Mouse (Mus musculus) liver, embryonic 12.5 days (tissue): Measurements from ENCODE around the gene Hspb8. TPM values are rescaled to one million over a fixed set of nuclear protein-coding genes. Genes with fewer than 3 reads are reported as not detected.
"Not testable (repeated sequence)": the region's sequence is repeated elsewhere in the genome, so short reads cannot be mapped to it uniquely, and the experiment has no call there.

Source experiments
- ATAC-seq: fragments of 200-750 bp; cut with Nextera tagmentation; 2 replicates; pipeline ENCODE4 v1.8.0; 2017; ENCODE audit warnings: moderate number of reproducible peaks, mild to moderate bottlenecking, moderate library complexity
- H3K27ac ChIP-seq: fragments of 300-500 bp; sonication (generic); 2 replicates; pipeline ENCODE4 v1.5.1; 2016; ENCODE audit warnings: mild to moderate bottlenecking
- H3K27me3 ChIP-seq: fragments of 300-500 bp; sonication (generic); replicated peaks from 2 replicates; pipeline ENCODE4 v1.6.1; 2016; ENCODE audit warnings: mild to moderate bottlenecking, moderate library complexity
- H3K36me3 ChIP-seq: fragments of 300-500 bp; sonication (generic); 2 replicates; pipeline ENCODE4 v1.6.1; 2016; ENCODE audit warnings: mild to moderate bottlenecking, moderate library complexity
- H3K4me1 ChIP-seq: fragments of 300-500 bp; sonication (generic); 2 replicates; pipeline ENCODE4 v1.6.1; 2016
- H3K4me2 ChIP-seq: fragments of 300-500 bp; sonication (generic); 2 replicates; pipeline ENCODE4 v1.6.1; 2016; ENCODE audit warnings: mild to moderate bottlenecking, moderate library complexity
- H3K4me3 ChIP-seq: fragments of 300-500 bp; sonication (generic); 2 replicates; pipeline ENCODE4 v1.5.1; 2016; ENCODE audit warnings: mild to moderate bottlenecking, moderate library complexity
- H3K9ac ChIP-seq: fragments of 300-500 bp; sonication (generic); 2 replicates; pipeline ENCODE4 v1.6.1; 2016; ENCODE audit warnings: mild to moderate bottlenecking, moderate library complexity
- H3K9me3 ChIP-seq: fragments of 300-500 bp; sonication (generic); replicated peaks from 2 replicates; pipeline ENCODE4 v1.6.1; 2016; ENCODE audit warnings: mild to moderate bottlenecking, moderate library complexity
- WGBS: fragments of 180-500 bp; shearing (Covaris S2); methylation state at CpG from one replicate; pipeline ENCODE4 v1.1.7; 2016; ENCODE audit not compliant: insufficient replicate concordance; 5-methylcytosine and 5-hydroxymethylcytosine counted together
- polyA plus RNA-seq: library from polyadenylated mRNA; unstranded; fragments of >200 nt; fragmentation: Nextera tagmentation; extraction: Ambion mirVana; gene quantifications from 2 replicates; pipeline ENCODE4 v1.2.1, GENCODE M21; 2016

Hspb8 gene
- polyA plus RNA-seq, 1 experiment from 2014 or later, result 1.2 TPM

DNA sequence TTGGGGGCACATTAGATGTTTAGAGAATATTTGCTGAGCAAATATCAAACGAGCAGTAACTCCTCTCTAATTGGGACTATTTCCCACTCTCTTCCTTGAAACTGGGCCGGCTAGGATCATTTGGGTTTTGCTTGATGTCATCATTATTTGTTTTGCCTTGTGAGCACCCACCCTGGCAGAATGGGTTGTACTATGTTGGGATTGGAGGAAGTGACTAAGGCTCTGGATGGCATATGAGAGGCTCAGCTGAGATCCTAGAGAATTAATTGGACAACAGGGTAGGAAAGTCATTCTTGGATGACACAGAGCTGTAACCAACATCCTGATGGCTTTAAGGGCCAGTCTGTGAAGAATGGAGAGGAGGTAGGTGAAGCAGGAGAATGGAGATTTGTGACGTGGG lies 16.2 kb downstream of the Hspb8 start:
- no peaks in the 10 kb centered on the region; the same call in 1 of the 2 replicates for H3K27me3 ChIP-seq
- no peak overlapping the region for H3K4me2 ChIP-seq
- H3K27ac ChIP-seq, result no peak overlapping the region
- no peaks in the 10 kb centered on the region for H3K36me3 ChIP-seq
- 56% methylated on average over 3 of the region's 3 CpGs for whole genome bisulfite sequencing
- no peaks in the 10 kb centered on the region for H3K4me1 ChIP-seq
- no peak overlapping the region for H3K4me3 ChIP-seq
- H3K9me3 ChIP-seq, result no peaks in the 10 kb centered on the region
- ATAC-seq, result no peak
- no peak overlapping the region for H3K9ac ChIP-seq

DNA sequence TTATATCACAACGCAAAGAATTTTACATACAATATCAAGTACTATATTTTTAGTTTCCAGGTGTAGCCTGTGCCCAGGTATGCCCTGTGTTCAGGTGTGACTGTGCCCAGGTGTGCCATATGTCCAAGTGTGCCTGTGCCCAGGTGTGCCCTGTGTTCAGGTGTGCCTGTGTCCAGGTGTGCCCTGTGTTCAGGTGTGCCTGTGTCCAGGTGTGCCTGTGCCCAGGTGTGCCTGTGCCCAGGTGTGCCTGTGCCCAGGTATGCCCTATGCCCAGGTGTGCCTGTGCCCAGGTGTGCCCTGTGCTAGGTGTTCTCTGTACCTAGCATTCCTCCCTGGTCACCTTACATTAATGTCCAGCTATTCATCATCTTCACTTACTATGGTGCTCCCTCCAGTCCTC lies 16.7 kb downstream of the Hspb8 start:
- H3K4me1 ChIP-seq, result no peaks in the 10 kb centered on the region
- no peak for ATAC-seq
- H3K27ac ChIP-seq, result no peak overlapping the region
- no peaks in the 10 kb centered on the region for H3K9me3 ChIP-seq
- no peaks in the 10 kb centered on the region for H3K36me3 ChIP-seq
- no peak overlapping the region for H3K9ac ChIP-seq
- no peak overlapping the region for H3K4me3 ChIP-seq
- WGBS, result 74% methylated on average over 1 of the region's 1 CpGs
- no peak overlapping the region for H3K4me2 ChIP-seq
- H3K27me3 ChIP-seq, result no peaks in the 10 kb centered on the region

DNA sequence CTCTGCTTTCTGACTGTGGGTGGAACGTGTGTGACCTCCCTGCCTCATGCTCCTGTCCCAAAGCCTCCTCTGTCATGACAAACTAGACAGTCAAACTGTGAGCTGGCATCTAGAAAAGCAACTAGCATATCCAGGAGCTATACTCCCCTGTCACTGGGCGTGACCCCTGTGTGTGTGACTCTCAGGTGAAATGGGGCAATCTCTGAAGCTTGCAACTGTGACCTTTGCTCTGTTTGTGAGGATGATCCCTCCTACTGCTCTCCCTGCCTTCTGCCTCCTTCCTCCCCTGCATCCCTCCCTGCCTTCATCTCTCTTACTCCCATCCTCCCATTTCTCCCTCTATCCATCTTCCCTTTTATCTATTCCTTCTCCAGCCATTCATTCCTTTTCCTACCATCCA lies 18.6 kb downstream of the Hspb8 start:
- Histone ChIP-seq H3K4me3 (no peak overlapping the region), H3K36me3 (no peaks in the 10 kb centered on the region), H3K27me3 (no peaks in the 10 kb centered on the region), H3K9ac (no peak overlapping the region), H3K4me1 (no peaks in the 10 kb centered on the region), H3K4me2 (no peak overlapping the region), H3K9me3 (no peaks in the 10 kb centered on the region), H3K27ac (no peak overlapping the region)
- no peak for ATAC-seq
- 58% methylated on average over 2 of the region's 2 CpGs for WGBS

DNA sequence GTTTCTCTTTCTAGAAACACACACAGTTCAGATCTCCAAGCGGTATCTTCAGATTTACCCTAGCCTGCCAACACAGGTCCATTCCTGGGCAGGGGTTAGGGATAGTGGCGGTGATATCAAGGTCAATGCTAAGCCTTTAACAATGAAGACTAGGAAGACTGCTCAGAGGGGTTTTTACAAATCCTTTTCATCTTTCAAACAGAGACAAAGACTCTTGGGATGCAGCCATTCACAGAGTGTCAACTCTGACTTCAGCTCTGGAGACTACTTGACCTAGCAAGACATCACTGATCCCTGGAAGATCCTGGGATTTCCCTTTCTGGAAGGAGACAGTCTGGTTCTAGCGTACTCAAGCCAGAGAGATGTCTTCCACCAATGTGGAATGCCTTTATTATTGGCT lies 21.9 kb downstream of the Hspb8 start:
- no peak overlapping the region for H3K4me3 ChIP-seq
- 63% methylated on average over 3 of the region's 3 CpGs for WGBS

DNA sequence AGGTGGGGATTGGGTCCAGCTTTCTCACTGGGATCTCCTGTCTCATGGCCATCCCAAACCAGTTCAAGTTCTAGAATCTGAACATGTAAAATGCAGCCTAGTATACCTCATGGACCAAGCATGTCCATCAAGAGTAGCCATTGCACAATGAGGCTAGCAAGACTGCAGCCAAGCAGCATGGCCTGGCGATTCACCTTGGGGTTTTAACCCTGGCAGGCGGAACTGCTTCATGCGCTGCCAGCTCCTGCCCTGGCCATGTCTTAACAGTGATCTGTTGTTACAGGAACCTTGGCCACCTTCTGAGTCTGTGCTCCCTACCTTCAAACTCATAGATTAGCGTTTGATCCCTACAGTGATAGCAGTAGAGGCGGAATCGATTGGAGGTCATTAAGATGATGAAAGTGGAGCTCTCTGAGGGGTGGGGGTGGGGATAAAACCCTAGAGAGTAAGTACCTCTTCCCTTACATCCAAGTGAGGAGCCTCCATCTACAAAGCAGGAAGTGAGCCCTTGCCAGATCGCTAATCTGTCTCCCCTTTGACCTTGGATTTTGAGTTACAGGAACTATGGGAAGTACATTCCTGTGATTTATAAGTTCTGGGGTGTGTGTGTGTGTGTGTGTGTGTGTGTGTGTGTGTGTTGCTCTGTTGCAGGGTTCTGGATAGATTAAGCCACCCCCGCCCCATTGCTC lies 22.5 kb downstream of the Hspb8 start:
- no peak overlapping the region for H3K4me3 ChIP-seq
- H3K27ac ChIP-seq, result no peak overlapping the region
- no peak overlapping the region for H3K4me2 ChIP-seq
- no peaks in the 10 kb centered on the region for H3K4me1 ChIP-seq
- WGBS, result 60% methylated on average over 8 of the region's 8 CpGs
- H3K36me3 ChIP-seq, result no peaks in the 10 kb centered on the region
- H3K9me3 ChIP-seq, result no peaks in the 10 kb centered on the region
- no peak overlapping the region for H3K9ac ChIP-seq
- no peaks in the 10 kb centered on the region for H3K27me3 ChIP-seq
- ATAC-seq, result no peak

More for the DNA sequence above, 21.9 kb downstream of the Hspb8 start:
- H3K27ac ChIP-seq, result no peak overlapping the region
- H3K4me1 ChIP-seq, result no peaks in the 10 kb centered on the region
- no peak for ATAC-seq
- no peaks in the 10 kb centered on the region for H3K36me3 ChIP-seq
- no peak overlapping the region for H3K4me2 ChIP-seq
- H3K9ac ChIP-seq, result no peak overlapping the region
- no peaks in the 10 kb centered on the region for H3K9me3 ChIP-seq
- H3K27me3 ChIP-seq, result no peaks in the 10 kb centered on the region

DNA sequence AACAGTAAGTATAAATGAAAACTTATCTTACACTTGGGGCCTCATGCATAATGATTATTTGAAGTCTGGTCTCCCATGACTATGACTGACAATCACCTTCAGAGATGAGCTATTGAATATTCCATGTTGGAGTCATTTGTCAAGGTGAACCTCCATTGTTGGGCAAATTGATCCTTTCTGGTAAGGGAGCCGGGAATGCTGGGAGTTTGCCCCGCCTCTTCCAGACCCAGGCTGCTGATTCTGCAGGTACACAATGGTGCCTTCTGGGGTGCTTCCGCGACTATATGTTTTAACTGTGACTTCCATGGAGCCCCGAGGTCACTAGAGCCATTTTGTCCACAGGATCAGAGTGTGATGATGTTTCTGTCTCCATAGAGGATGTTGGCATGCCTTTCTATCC lies 26.6 kb downstream of the Hspb8 start:
- Histone ChIP-seq H3K27ac (no peak overlapping the region), H3K4me1 (no peaks in the 10 kb centered on the region), H3K9me3 (no peaks in the 10 kb centered on the region), H3K4me3 (no peak overlapping the region), H3K4me2 (no peak overlapping the region), H3K36me3 (no peaks in the 10 kb centered on the region), H3K27me3 (no peaks in the 10 kb centered on the region), H3K9ac (no peak overlapping the region)
- ATAC-seq, result no peak
- WGBS, result 63% methylated on average over 5 of the region's 5 CpGs

DNA sequence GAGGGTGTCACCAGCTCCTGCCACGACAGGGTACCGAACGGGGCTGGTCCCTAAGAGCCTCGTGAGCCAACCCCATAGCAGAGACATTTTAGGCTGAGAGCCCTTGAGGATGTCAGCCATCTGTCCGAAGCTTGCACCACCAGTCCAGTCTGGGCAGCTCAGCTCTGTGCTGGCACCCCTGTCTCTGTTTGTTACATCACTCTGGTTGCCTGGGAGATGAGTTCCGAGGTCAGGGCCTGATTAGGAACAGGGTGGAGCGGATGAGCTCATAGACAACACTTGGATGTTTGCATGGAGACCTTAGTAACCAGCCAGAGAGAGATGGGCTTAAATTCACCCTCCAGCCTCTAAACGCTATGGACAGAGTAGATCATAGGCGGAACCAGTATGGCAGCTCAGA lies 30.1 kb downstream of the Hspb8 start:
- Histone ChIP-seq H3K27ac (no peak overlapping the region), H3K4me1 (no peaks in the 10 kb centered on the region), H3K36me3 (no peaks in the 10 kb centered on the region), H3K4me3 (no peak overlapping the region), H3K9ac (no peak overlapping the region), H3K27me3 (no peaks in the 10 kb centered on the region), H3K4me2 (no peak overlapping the region), H3K9me3 (no peaks in the 10 kb centered on the region)
- 64% methylated on average over 9 of the region's 9 CpGs for WGBS
- ATAC-seq, result no peak

DNA sequence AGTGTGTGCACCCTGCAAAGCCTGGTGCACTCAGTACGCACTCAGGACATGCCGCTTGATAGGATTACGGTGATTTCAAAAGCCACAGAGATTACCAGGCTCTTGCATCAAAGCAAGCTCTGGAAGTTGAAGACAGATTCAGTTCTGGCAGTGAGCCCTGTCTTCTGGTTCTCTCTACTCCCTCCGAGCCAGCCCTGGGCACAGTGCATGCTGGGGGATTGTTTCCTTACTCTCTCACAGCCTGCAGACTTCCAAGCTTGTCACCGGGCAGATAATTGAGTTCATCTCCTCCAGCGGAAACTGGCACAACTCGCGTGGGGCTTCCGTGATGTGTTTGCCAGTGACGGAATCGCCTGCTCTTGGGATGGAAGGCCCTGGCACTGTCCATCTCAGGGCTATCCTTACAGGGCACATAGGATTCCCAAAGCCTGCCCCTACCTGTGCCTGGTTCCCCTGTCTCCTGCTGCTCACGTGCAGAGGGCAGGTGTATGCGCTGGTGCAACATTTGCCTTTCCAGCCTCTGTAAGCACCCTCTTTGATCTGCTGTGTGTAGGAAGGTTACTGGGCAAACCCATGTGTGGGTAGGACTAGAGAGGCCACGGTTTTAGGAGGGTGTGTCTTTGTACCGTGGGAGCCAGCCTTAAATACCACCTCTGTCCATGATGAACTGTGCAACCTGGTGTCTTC lies 32.7 kb downstream of the Hspb8 start:
- 66% methylated on average over 15 of the region's 15 CpGs for WGBS
- no peak overlapping the region for H3K4me3 ChIP-seq
- H3K9ac ChIP-seq, result no peak overlapping the region
- H3K36me3 ChIP-seq, result no peaks in the 10 kb centered on the region
- ATAC-seq, result no peak
- no peaks in the 10 kb centered on the region for H3K9me3 ChIP-seq
- no peak overlapping the region for H3K4me2 ChIP-seq
- no peaks in the 10 kb centered on the region for H3K4me1 ChIP-seq
- no peaks in the 10 kb centered on the region for H3K27me3 ChIP-seq
- H3K27ac ChIP-seq, result no peak overlapping the region

DNA sequence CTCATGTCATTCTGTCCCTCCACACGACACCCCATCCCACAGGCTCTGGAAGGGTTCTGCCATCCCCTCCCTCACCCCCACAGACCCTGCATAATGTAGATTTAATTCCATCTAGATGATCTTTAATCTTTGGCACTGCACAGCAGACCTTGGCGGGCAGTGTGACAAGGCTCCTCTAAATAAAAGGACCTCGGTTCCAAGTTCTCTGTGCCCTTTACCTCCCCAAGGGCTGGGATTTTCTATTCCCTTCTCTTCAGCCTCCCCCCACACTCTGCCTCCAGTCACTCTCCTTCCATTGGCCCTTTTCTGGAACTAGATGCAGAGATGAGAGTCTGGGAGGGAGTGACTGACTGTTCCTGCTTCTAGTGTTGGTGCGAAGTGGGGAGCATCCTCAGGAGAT lies 33.3 kb downstream of the Hspb8 start:
- no peak for ATAC-seq
- Histone ChIP-seq H3K27me3 (no peaks in the 10 kb centered on the region), H3K9ac (no peak overlapping the region), H3K4me1 (no peaks in the 10 kb centered on the region), H3K36me3 (no peaks in the 10 kb centered on the region), H3K9me3 (no peaks in the 10 kb centered on the region), H3K4me3 (no peak overlapping the region), H3K4me2 (no peak overlapping the region), H3K27ac (no peak overlapping the region)
- WGBS, result 59% methylated on average over 4 of the region's 4 CpGs

DNA sequence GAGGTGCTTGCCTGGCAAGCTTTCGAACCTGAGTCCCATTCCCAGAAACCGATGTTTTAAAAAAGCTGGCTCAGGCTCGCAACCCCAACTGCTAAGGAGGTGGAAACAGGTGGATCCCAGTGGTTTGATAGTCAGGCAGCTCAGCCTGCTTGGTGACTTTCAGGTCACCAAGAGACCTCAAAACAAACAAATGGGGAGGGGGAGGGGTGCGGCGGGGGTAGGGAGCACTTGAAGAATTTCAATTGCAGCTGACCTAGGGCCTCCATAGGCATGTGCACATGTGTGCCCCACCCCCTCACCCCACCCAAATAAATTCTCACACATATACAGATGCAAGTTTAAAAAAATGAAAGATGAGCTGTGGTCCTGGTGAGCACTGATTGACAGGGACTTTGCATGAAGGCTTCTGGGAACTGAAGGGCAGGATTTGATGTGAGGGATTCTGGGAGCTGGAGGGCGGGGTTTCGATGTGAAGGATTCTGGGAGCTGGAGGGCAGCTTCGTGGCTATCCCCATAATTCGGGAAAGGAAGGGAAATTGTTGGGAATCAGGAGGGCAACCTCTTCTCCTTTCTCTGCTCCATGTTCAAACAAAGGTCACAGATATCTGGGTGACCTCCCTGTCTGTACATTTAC lies 35.2 kb downstream of the Hspb8 start:
- no peaks in the 10 kb centered on the region for H3K27me3 ChIP-seq
- H3K9ac ChIP-seq, result no peak overlapping the region
- H3K9me3 ChIP-seq, result no peaks in the 10 kb centered on the region
- no peak overlapping the region for H3K4me2 ChIP-seq
- no peak overlapping the region for H3K27ac ChIP-seq
- H3K36me3 ChIP-seq, result no peaks in the 10 kb centered on the region
- no peaks in the 10 kb centered on the region for H3K4me1 ChIP-seq
- WGBS, result 63% methylated on average over 9 of the region's 9 CpGs
- H3K4me3 ChIP-seq, result no peak overlapping the region
- ATAC-seq, result no peak

DNA sequence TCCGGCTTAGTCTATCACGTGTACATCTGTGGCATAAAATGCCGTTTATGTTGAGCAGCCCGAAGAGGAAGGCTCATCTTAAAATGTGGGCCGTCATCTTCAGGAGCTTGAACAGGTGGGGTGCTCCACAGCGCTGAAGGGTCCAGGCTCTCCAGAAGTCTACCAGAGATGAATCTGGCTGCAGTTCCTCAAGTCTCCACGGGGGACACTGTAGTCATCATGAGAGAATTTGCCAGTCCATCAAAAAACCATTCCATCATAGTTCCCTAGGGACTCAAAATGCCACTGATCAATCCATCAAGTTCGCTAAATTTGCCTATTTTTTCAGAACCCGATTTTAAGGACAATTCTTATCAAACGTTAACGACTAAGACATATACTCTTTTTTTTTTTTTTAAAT lies 36.6 kb downstream of the Hspb8 start:
- H3K36me3 ChIP-seq, result no peaks in the 10 kb centered on the region
- no peak for ATAC-seq
- no peak overlapping the region for H3K4me2 ChIP-seq
- H3K27ac ChIP-seq, result no peak overlapping the region
- H3K9ac ChIP-seq, result no peak overlapping the region
- no peaks in the 10 kb centered on the region for H3K4me1 ChIP-seq
- H3K9me3 ChIP-seq, result no peaks in the 10 kb centered on the region
- no peaks in the 10 kb centered on the region for H3K27me3 ChIP-seq
- 32% methylated on average over 11 of the region's 11 CpGs for WGBS
- H3K4me3 ChIP-seq, result no peak overlapping the region

DNA sequence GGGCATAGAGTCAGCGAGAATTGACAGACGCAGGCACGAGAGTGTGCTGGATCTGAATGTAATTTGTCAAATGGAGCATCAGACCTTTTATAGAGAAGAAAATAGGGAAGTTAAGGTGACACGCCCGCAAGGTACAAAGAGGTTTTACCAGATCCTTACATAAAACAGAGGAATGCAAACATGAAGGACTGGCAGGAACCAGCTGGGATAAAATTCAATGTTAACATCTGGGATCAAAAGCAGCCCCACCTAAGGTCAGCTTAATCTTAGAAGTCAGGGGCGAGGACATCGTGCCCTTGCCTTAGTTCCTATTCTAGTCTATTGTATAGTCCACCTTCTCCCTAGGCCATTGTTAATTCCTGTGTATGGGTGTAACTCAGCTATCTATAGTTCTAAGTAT lies 40.0 kb downstream of the Hspb8 start:
- H3K36me3 ChIP-seq, H3K9ac ChIP-seq, H3K27ac ChIP-seq, H3K27me3 ChIP-seq, H3K4me3 ChIP-seq, ATAC-seq, H3K4me1 ChIP-seq, H3K9me3 ChIP-seq, H3K4me2 ChIP-seq: not testable (repeated sequence)
- WGBS, result 77% methylated on average over 7 of the region's 7 CpGs
